Mouse (Mus musculus) stomach, postnatal 0 days (tissue): ENCODE measurements around the gene Olfr692. TPM values are rescaled to one million over a fixed set of nuclear protein-coding genes. Genes with fewer than 3 reads are reported as not detected.
"Not testable (repeated sequence)": the region's sequence is repeated elsewhere in the genome, so short reads cannot be mapped to it uniquely, and the experiment has no call there.

Experiments used
- ATAC-seq: fragments of 200-750 bp; cut with Nextera tagmentation; 2 replicates; pipeline ENCODE4 v1.8.0; 2017; ENCODE audit not compliant: low FRiP score, low TSS enrichment
- DNase-seq: peaks from one replicate; pipeline ENCODE4 v3.0.0-alpha.2; 2016; ENCODE audit warnings: low spot score
- H3K27ac ChIP-seq: fragments of 300-500 bp; sonication (generic); replicated peaks from 2 replicates; pipeline ENCODE4 v1.5.1; 2014; ENCODE audit warnings: mild to moderate bottlenecking, control low read depth
- H3K27me3 ChIP-seq: fragments of 300-500 bp; sonication (generic); 2 replicates; pipeline ENCODE4 v1.6.1; 2014; ENCODE audit warnings: low read length; ENCODE audit not compliant: control insufficient read depth, insufficient read depth
- H3K36me3 ChIP-seq: fragments of 300-500 bp; sonication (generic); 2 replicates; pipeline ENCODE4 v1.6.1; 2014; ENCODE audit warnings: low read length, mixed read lengths; ENCODE audit not compliant: control insufficient read depth, insufficient read depth
- H3K4me1 ChIP-seq: fragments of 300-500 bp; sonication (generic); replicated peaks from 2 replicates; pipeline ENCODE4 v1.6.1; 2014; ENCODE audit warnings: antibody characterized with exemption; ENCODE audit not compliant: control insufficient read depth, insufficient read depth
- H3K4me2 ChIP-seq: fragments of 300-500 bp; sonication (generic); replicated peaks from 2 replicates; pipeline ENCODE4 v1.6.1; 2014; ENCODE audit warnings: low read depth, mild to moderate bottlenecking, control low read depth, moderate library complexity
- H3K4me3 ChIP-seq: fragments of 300-500 bp; sonication (generic); 2 replicates; pipeline ENCODE4 v1.5.1; 2014; ENCODE audit warnings: low read depth, low read length, control low read depth
- H3K9ac ChIP-seq: fragments of 300-500 bp; sonication (generic); 2 replicates; pipeline ENCODE4 v1.6.1; 2014; ENCODE audit warnings: mild to moderate bottlenecking, low read length, control low read depth, mixed read lengths
- H3K9me3 ChIP-seq: fragments of 300-500 bp; sonication (generic); 2 replicates; pipeline ENCODE4 v1.6.1; 2016; ENCODE audit warnings: low read length; ENCODE audit not compliant: control insufficient read depth
- CTCF ChIP-seq: IDR thresholded peaks from 2 replicates; pipeline ENCODE4 v1.5.1; 2016; ENCODE audit warnings: antibody characterized with exemption, low read depth, mild to moderate bottlenecking, moderate library complexity
- EP300 ChIP-seq: optimal IDR thresholded peaks from 2 replicates; pipeline ENCODE3; 2016; ENCODE audit warnings: antibody characterized with exemption
- WGBS: fragments of 180-500 bp; shearing (Covaris S2); extraction: QIAGEN DNeasy Blood & Tissue Kit; methylation state at CpG from one replicate; pipeline ENCODE4 v1.1.7; 2014; 5-methylcytosine and 5-hydroxymethylcytosine counted together
- polyA plus RNA-seq: library from polyadenylated mRNA; unstranded; fragments of >200 nt; fragmentation: Nextera tagmentation; extraction: Ambion mirVana; gene quantifications from 2 replicates; pipeline ENCODE4 v1.2.1, GENCODE M21; 2015

Olfr692 gene
- polyA plus RNA-seq, 1 experiment from 2014 or later: not detected

- not testable (repeated sequence) for H3K4me2 ChIP-seq, H3K4me3 ChIP-seq, H3K36me3 ChIP-seq, ATAC-seq, H3K4me1 ChIP-seq, H3K27me3 ChIP-seq, H3K27ac ChIP-seq, H3K9me3 ChIP-seq, H3K9ac ChIP-seq
- WGBS: 52% methylated on average over 8 of the region's 8 CpGs
- DNase-seq: peak; percentile 78
- TF ChIP-seq CTCF: peak; percentile 92
These were observed 44.0 kb downstream of the Olfr692 start for GRCm38 (mm10) chr7:105411874-105412632.

GRCm38 (mm10) chr7:105414385-105414784, 46.4 kb downstream of the Olfr692 start:
- Histone ChIP-seq H3K36me3 (no peaks in the 10 kb centered on the region), H3K9me3 (no peaks in the 10 kb centered on the region), H3K27me3 (no peaks in the 10 kb centered on the region), H3K4me3 (no peak overlapping the region), H3K27ac (no peak overlapping the region), H3K4me1 (no peaks in the 10 kb centered on the region), H3K4me2 (no peak overlapping the region), H3K9ac (no peak overlapping the region)
- ATAC-seq (no peak), DNase-seq (no peak)
- no peak for TF ChIP-seq CTCF
- TF ChIP-seq EP300: no peak
- WGBS: 43% methylated on average over 6 of the region's 6 CpGs

GRCm38 (mm10) chr7:105416529-105416928, 48.5 kb downstream of the Olfr692 start:
- Histone ChIP-seq H3K4me1 (no peaks in the 10 kb centered on the region), H3K9me3 (no peaks in the 10 kb centered on the region), H3K4me2 (no peak overlapping the region), H3K27me3 (no peaks in the 10 kb centered on the region), H3K27ac (no peak overlapping the region), H3K36me3 (no peaks in the 10 kb centered on the region), H3K4me3 (no peak overlapping the region), H3K9ac (no peak overlapping the region)
- TF ChIP-seq EP300 (no peak), CTCF (no peak)
- DNase-seq: no peak
- 88% methylated on average over 7 of the region's 7 CpGs for WGBS
- no peak for ATAC-seq

GRCm38 (mm10) chr7:105418106-105418505, 50.1 kb downstream of the Olfr692 start:
- Histone ChIP-seq H3K4me2 (no peak overlapping the region), H3K9me3 (no peaks in the 10 kb centered on the region), H3K27ac (no peak overlapping the region), H3K36me3 (no peaks in the 10 kb centered on the region), H3K9ac (no peak overlapping the region), H3K4me1 (no peaks in the 10 kb centered on the region), H3K27me3 (no peaks in the 10 kb centered on the region), H3K4me3 (no peak overlapping the region)
- TF ChIP-seq EP300 (no peak), CTCF (no peak)
- DNase-seq (no peak), ATAC-seq (no peak)
- WGBS: 79% methylated on average over 5 of the region's 5 CpGs

Other genes with a start within 250 kb of the Olfr692 start
- not detected in 2 replicates for gene Olfr683, start 221.2 kb upstream of the Olfr692 start, polyA plus RNA-seq
- not detected in 2 replicates for gene Olfr684, start 204.6 kb upstream of the Olfr692 start, polyA plus RNA-seq
- not detected in 2 replicates for gene Olfr685, start 182.2 kb upstream of the Olfr692 start, polyA plus RNA-seq
- not detected in 2 replicates for gene Olfr686, start 160.7 kb upstream of the Olfr692 start, polyA plus RNA-seq
- not detected in 2 replicates for gene Olfr688, start 80.1 kb upstream of the Olfr692 start, polyA plus RNA-seq
- gene Olfr689, start 57.1 kb upstream of the Olfr692 start, polyA plus RNA-seq: 0.04 TPM in 1 of 2 replicates, not detected in the other
- gene Olfr690, start 34.1 kb upstream of the Olfr692 start, polyA plus RNA-seq: not detected in 2 replicates
- not detected in 2 replicates for gene Olfr691, start 26.0 kb upstream of the Olfr692 start, polyA plus RNA-seq
- not detected in 2 replicates for gene Gm5901, start 6.8 kb downstream of the Olfr692 start, polyA plus RNA-seq
- 18.5 and 20.6 TPM in 2 replicates for gene Fam160a2, start 31.8 kb downstream of the Olfr692 start, polyA plus RNA-seq
- gene Cnga4, start 36.3 kb downstream of the Olfr692 start, polyA plus RNA-seq: not detected in 2 replicates
- 3.3 and 3.6 TPM in 2 replicates for gene Cckbr, start 57.5 kb downstream of the Olfr692 start, polyA plus RNA-seq
- gene Cavin3, start 114.1 kb downstream of the Olfr692 start, polyA plus RNA-seq: 163 and 184 TPM in 2 replicates
- 79.7 and 91.0 TPM in 2 replicates for gene Smpd1, start 186.1 kb downstream of the Olfr692 start, polyA plus RNA-seq
- gene Apbb1, start 213.4 kb downstream of the Olfr692 start, polyA plus RNA-seq: 16.6 and 18.5 TPM in 2 replicates
- gene Hpx, start 231.9 kb downstream of the Olfr692 start, polyA plus RNA-seq: 2.7 and 5.4 TPM in 2 replicates